Mouse (Mus musculus): ENCODE data around the gene Espn. TPM values are rescaled to one million over a fixed set of nuclear protein-coding genes. Genes with fewer than 3 reads are reported as not detected.
A peak's percentile ranks its signal among the peaks of the same experiment; 100 is the strongest.

Espn gene
- polyA plus RNA-seq, 1 experiment from 2014 or later, result 13.8 TPM

GRCm38 (mm10) chr4:152159285-152159678 lies 7.1 kb upstream of the Espn start:
- ATAC-seq (ENCODE audit: low FRiP score, low TSS enrichment) (no peak), DNase-seq (ENCODE audit: low spot score) (peak; percentile 43)
- H3K27ac ChIP-seq (replicated peaks), result no peak overlapping the region
- peak overlapping the region; percentile 26 for H3K4me3 ChIP-seq (ENCODE audit: low read depth, low read length)
- H3K4me1 ChIP-seq (replicated peaks; ENCODE audit: control insufficient read depth, insufficient read depth), result 0 out of 2 replicates have a peak, but pooled peaks cover 8% of the 10 kb centered on the region
- no peak for TF ChIP-seq CTCF (IDR thresholded peaks at IDR 0.05; ENCODE audit: low read depth)
- peaks cover 11% of the 10 kb centered on the region; the same call in 1 of the 2 replicates for H3K27me3 ChIP-seq (ENCODE audit: control insufficient read depth, insufficient read depth, low read length)
- H3K9ac ChIP-seq (ENCODE audit: low read length), result 0 out of 2 replicates have a peak overlapping the region, but pooled peaks have one; percentile 18
- H3K4me2 ChIP-seq (replicated peaks; ENCODE audit: low read depth), result peak overlapping the region; percentile 51
- WGBS, result 2% methylated on average over 18 of the region's 19 CpGs
- H3K36me3 ChIP-seq (ENCODE audit: control insufficient read depth, insufficient read depth, low read length), result no peaks in the 10 kb centered on the region
- H3K9me3 ChIP-seq (ENCODE audit: control insufficient read depth, low read length), result no peaks in the 10 kb centered on the region

DNA sequence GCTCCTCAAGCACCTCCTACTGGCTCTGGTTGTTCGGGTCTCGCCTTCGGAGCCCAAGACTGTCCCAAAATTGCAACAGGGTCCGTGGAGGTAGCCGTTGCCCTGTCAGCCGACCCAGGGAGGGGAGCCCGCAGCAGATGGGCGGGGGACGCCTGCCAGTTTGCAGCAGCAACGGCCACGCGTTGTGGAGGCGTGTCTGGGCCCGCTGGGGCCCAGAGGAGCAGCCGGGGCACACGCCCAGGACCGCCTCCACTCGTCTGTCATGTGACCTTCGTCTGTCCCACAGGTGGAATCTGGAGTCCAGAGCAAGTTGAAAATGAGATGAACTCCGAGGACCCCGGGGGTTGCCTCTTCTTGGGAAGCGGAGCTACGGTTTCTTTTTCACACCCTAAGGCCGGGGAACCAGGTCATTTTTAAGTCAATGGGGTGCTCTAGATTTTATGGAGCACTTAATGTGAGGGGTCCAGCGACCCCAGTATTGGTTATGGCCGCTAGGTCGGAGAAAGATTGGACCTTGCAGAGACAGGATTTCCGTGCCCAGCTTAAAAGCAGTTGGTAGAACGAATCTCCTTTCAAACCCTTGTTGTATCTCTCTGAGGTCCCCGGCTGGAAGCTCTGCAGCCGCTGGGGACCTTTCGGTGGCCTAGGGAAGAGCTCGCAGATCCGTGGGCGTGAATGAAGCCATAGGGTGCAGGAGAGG lies 6.6 kb upstream of the Espn start, which contains the start of gene Hes2:
Gene Hes2, plus strand, starts transcription at position 283 of the 700 bp plus-strand sequence.
- H3K27me3 ChIP-seq (ENCODE audit: control insufficient read depth, insufficient read depth, low read length), result peaks cover 11% of the 10 kb centered on the region; the same call in 1 of the 2 replicates
- WGBS, result 3% methylated on average over 33 of the region's 35 CpGs
- H3K9me3 ChIP-seq (ENCODE audit: control insufficient read depth, low read length), result no peaks in the 10 kb centered on the region
- H3K9ac ChIP-seq (ENCODE audit: low read length), result 0 out of 2 replicates have a peak within 1 kb of the TSS, but pooled peaks have one; percentile 18
- 0 out of 2 replicates have a peak, but pooled peaks cover 8% of the 10 kb centered on the region for H3K4me1 ChIP-seq (replicated peaks; ENCODE audit: control insufficient read depth, insufficient read depth)
- H3K4me2 ChIP-seq (replicated peaks; ENCODE audit: low read depth), result peak within 1 kb of the TSS; percentile 51
- no peak within 1 kb of the TSS for H3K27ac ChIP-seq (replicated peaks)
- no peak for TF ChIP-seq CTCF (IDR thresholded peaks at IDR 0.05; ENCODE audit: low read depth)
- TF ChIP-seq EP300 (optimal IDR thresholded peaks at IDR 0.05), result no peak
- peak; percentile 64 for DNase-seq (ENCODE audit: low spot score)
- H3K36me3 ChIP-seq (ENCODE audit: control insufficient read depth, insufficient read depth, low read length), result no peaks in the 10 kb centered on the region
- H3K4me3 ChIP-seq (ENCODE audit: low read depth, low read length), result peak within 1 kb of the TSS; percentile 26
- no peak for ATAC-seq (ENCODE audit: low FRiP score, low TSS enrichment)

- Histone ChIP-seq H3K9me3 (ENCODE audit: control insufficient read depth, low read length) (no peaks in the 10 kb centered on the region), H3K27ac (replicated peaks) (no peak overlapping the region), H3K27me3 (ENCODE audit: control insufficient read depth, insufficient read depth, low read length) (peaks cover 11% of the 10 kb centered on the region; the same call in 1 of the 2 replicates), H3K4me1 (replicated peaks; ENCODE audit: control insufficient read depth, insufficient read depth) (0 out of 2 replicates have a peak, but pooled peaks cover 10% of the 10 kb centered on the region), H3K9ac (ENCODE audit: low read length) (no peak overlapping the region), H3K36me3 (ENCODE audit: control insufficient read depth, insufficient read depth, low read length) (no peaks in the 10 kb centered on the region), H3K4me2 (replicated peaks; ENCODE audit: low read depth) (peak overlapping the region; percentile 51), H3K4me3 (ENCODE audit: low read depth, low read length) (peak overlapping the region; percentile 26)
- 14% methylated on average over 21 of the region's 21 CpGs for WGBS
- TF ChIP-seq CTCF (IDR thresholded peaks at IDR 0.05; ENCODE audit: low read depth) (peak; percentile 79), EP300 (optimal IDR thresholded peaks at IDR 0.05) (no peak)
- ATAC-seq (ENCODE audit: low FRiP score, low TSS enrichment), result no peak
- DNase-seq (ENCODE audit: low spot score), result peak; percentile 64
Measured at GRCm38 (mm10) chr4:152157779-152158584, 5.8 kb upstream of the Espn start.

- TF ChIP-seq CTCF (IDR thresholded peaks at IDR 0.05; ENCODE audit: low read depth) (peak; percentile 23), EP300 (optimal IDR thresholded peaks at IDR 0.05) (no peak)
- Histone ChIP-seq H3K36me3 (ENCODE audit: control insufficient read depth, insufficient read depth, low read length) (no peaks in the 10 kb centered on the region), H3K9ac (ENCODE audit: low read length) (no peak overlapping the region), H3K27me3 (ENCODE audit: control insufficient read depth, insufficient read depth, low read length) (peaks cover 8% of the 10 kb centered on the region; the same call in 1 of the 2 replicates), H3K9me3 (ENCODE audit: control insufficient read depth, low read length) (no peaks in the 10 kb centered on the region), H3K4me3 (ENCODE audit: low read depth, low read length) (no peak overlapping the region), H3K4me1 (replicated peaks; ENCODE audit: control insufficient read depth, insufficient read depth) (0 out of 2 replicates have a peak, but pooled peaks cover 10% of the 10 kb centered on the region), H3K27ac (replicated peaks) (no peak overlapping the region), H3K4me2 (replicated peaks; ENCODE audit: low read depth) (no peak overlapping the region)
- DNase-seq (ENCODE audit: low spot score), result no peak
- no peak for ATAC-seq (ENCODE audit: low FRiP score, low TSS enrichment)
- 65% methylated on average over 4 of the region's 4 CpGs for WGBS
Measured at GRCm38 (mm10) chr4:152155019-152155418, 2.8 kb upstream of the Espn start.

DNA sequence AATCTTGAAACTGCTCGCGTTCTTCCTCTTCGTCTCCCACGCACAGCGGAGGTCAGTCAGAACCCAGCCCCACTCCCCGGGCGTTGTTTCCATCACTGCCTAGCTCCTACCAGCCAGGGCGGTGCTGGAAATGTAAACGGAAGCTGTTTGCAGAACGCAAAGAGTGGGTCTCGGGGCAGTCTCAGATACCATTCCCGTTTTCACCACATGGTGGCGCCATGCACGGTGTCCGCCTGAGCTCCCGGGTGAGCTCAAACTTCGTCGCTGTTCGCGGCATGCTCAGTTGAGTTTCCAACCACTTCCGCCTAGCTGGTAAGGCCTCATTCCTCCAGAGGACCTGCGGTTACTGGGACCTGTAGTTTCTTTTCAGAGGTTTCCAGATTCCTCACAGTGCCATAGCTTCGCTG lies 1.6 kb upstream of the Espn start:
- TF ChIP-seq CTCF (IDR thresholded peaks at IDR 0.05; ENCODE audit: low read depth) (peak; percentile 92), EP300 (optimal IDR thresholded peaks at IDR 0.05) (no peak)
- H3K4me1 ChIP-seq (replicated peaks; ENCODE audit: control insufficient read depth, insufficient read depth), result 0 out of 2 replicates have a peak, but pooled peaks cover 8% of the 10 kb centered on the region
- peak overlapping the region; percentile 45; the same call in 1 of the 2 replicates for H3K4me2 ChIP-seq (replicated peaks; ENCODE audit: low read depth)
- H3K9ac ChIP-seq (ENCODE audit: low read length), result no peak overlapping the region
- H3K27ac ChIP-seq (replicated peaks), result peak overlapping the region; percentile 61; the same call in 1 of the 2 replicates
- no peaks in the 10 kb centered on the region for H3K36me3 ChIP-seq (ENCODE audit: control insufficient read depth, insufficient read depth, low read length)
- ATAC-seq (ENCODE audit: low FRiP score, low TSS enrichment) (peak; percentile 91), DNase-seq (ENCODE audit: low spot score) (peak; percentile 97)
- H3K27me3 ChIP-seq (ENCODE audit: control insufficient read depth, insufficient read depth, low read length), result 0 out of 2 replicates have a peak, but pooled peaks cover 2% of the 10 kb centered on the region
- H3K9me3 ChIP-seq (ENCODE audit: control insufficient read depth, low read length), result no peaks in the 10 kb centered on the region
- H3K4me3 ChIP-seq (ENCODE audit: low read depth, low read length), result 0 out of 2 replicates have a peak overlapping the region, but pooled peaks have one; percentile 12
- WGBS, result 2% methylated on average over 23 of the region's 23 CpGs

Measured in stomach, postnatal 0 days (tissue).